Mouse (Mus musculus) kidney, embryonic 16.5 days (tissue): ENCODE results near the gene Was. TPM values are rescaled to one million over a fixed set of nuclear protein-coding genes. Genes with fewer than 3 reads are reported as not detected.
"Not testable (repeated sequence)": the region's sequence is repeated elsewhere in the genome, so short reads cannot be mapped to it uniquely, and the experiment has no call there.

Source experiments
- ATAC-seq: fragments of 200-750 bp; cut with Nextera tagmentation; 2 replicates; pipeline ENCODE4 v1.8.0; 2017; ENCODE audit warnings: moderate TSS enrichment; ENCODE audit not compliant: low FRiP score, low TSS enrichment
- H3K27ac ChIP-seq: fragments of 300-500 bp; sonication (generic); 2 replicates; pipeline ENCODE4 v1.5.1; 2014; ENCODE audit warnings: low read length
- H3K27me3 ChIP-seq: fragments of 300-500 bp; sonication (generic); 2 replicates; pipeline ENCODE4 v1.6.1; 2014; ENCODE audit warnings: low read length, control low read depth, mixed read lengths; ENCODE audit not compliant: insufficient read depth
- H3K36me3 ChIP-seq: fragments of 300-500 bp; sonication (generic); 2 replicates; pipeline ENCODE4 v1.6.1; 2014; ENCODE audit warnings: low read length, control low read depth, mixed read lengths; ENCODE audit not compliant: insufficient read depth
- H3K4me1 ChIP-seq: fragments of 300-500 bp; sonication (generic); 2 replicates; pipeline ENCODE4 v1.6.1; 2014; ENCODE audit warnings: low read length, control low read depth, mixed read lengths; ENCODE audit not compliant: insufficient read depth
- H3K4me2 ChIP-seq: fragments of 300-500 bp; sonication (generic); replicated peaks from 2 replicates; pipeline ENCODE4 v1.6.1; 2014; ENCODE audit warnings: low read depth, low read length
- H3K4me3 ChIP-seq: fragments of 300-500 bp; sonication (generic); 2 replicates; pipeline ENCODE4 v1.5.1; 2014; ENCODE audit warnings: mild to moderate bottlenecking, low read length
- H3K9ac ChIP-seq: fragments of 300-500 bp; sonication (generic); replicated peaks from 2 replicates; pipeline ENCODE4 v1.6.1; 2014; ENCODE audit warnings: low read length
- H3K9me3 ChIP-seq: fragments of 300-500 bp; sonication (generic); 2 replicates; pipeline ENCODE4 v1.6.1; 2016; ENCODE audit warnings: low read length, control low read depth
- WGBS: fragments of 180-500 bp; shearing (Covaris S2); extraction: QIAGEN DNeasy Blood & Tissue Kit; methylation state at CpG from one replicate; pipeline ENCODE4 v1.1.7; 2014; 5-methylcytosine and 5-hydroxymethylcytosine counted together
- polyA plus RNA-seq: library from polyadenylated mRNA; unstranded; fragments of >200 nt; fragmentation: Nextera tagmentation; extraction: Ambion mirVana; gene quantifications from 2 replicates; pipeline ENCODE4 v1.2.1, GENCODE M21; 2015

Was gene
- polyA plus RNA-seq, 1 experiment from 2014 or later = 0.11 TPM

DNA sequence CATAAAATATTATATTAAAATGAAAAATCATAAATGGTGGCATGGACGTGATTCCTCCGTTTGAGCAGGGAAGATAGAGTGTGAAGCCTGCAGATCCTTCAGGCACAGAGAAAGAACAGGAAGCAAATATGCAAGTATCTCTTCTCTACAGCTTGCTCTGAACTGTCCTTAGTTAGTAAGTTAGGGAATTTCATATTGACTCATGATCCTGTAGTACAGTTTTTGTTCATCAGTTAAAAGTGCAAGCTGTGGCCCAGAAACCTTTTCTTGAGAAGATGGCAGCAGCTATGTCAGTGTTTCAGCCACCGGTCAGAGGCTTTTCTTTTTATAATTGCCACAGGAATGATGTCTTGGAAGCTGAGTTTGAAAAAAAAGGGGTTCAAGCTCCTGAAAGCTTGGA, 14.7 kb upstream of the Was start:
- no peaks in the 10 kb centered on the region for H3K27me3 ChIP-seq
- no peak for ATAC-seq
- H3K9ac ChIP-seq = no peak overlapping the region
- H3K4me1 ChIP-seq = no peaks in the 10 kb centered on the region
- no peak overlapping the region for H3K4me3 ChIP-seq
- no peaks in the 10 kb centered on the region for H3K36me3 ChIP-seq
- no peak overlapping the region for H3K27ac ChIP-seq
- no peaks in the 10 kb centered on the region for H3K9me3 ChIP-seq
- no peak overlapping the region for H3K4me2 ChIP-seq
- WGBS = 82% methylated on average over 3 of the region's 3 CpGs

DNA sequence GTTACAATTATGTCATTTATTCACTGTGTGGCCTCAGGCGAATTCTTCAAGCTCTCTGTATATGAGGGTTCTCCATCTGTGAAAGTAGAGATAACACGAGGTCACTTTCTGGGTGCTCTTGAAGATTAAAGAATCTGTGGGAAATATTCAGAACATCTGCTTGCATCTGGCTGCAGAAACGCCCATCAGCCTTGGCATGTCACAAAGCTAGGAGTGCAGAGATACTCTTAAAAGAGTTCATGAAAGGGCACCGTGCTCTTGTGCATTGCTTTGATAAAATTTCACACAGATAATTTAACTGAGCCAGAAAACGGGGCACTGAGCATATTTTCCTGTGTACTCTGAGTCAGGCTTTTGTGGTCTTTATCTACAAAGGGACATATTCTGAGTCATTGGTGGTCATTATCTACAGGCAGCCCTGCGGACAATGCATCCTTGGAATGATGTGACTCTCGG, 11.9 kb upstream of the Was start:
- WGBS = 68% methylated on average over 7 of the region's 7 CpGs

DNA sequence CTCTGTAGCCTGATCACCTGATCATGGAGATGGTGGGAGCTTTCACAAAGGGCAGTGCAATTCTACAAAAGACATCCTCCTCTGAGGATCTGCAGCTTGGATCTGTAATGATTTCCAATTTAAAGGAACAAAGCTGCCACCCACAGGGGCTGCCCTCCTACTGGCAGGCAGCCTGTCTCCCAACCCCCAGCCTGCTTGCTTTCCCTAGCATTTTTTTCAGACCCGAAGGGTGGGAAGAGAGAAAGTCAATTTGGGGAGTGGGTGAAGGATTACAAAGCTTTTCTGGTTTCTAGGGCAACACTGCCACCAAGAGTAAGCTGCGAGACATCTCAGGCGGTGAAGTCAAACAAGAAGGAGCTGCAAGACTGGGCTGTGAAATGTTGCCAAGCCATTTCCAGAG, 10.7 kb upstream of the Was start:
- Histone ChIP-seq H3K9me3 (no peaks in the 10 kb centered on the region), H3K9ac (no peak overlapping the region), H3K4me1 (no peaks in the 10 kb centered on the region), H3K4me3 (no peak overlapping the region), H3K36me3 (no peaks in the 10 kb centered on the region), H3K27me3 (no peaks in the 10 kb centered on the region), H3K4me2 (no peak overlapping the region), H3K27ac (no peak overlapping the region)
- WGBS = 20% methylated on average over 3 of the region's 3 CpGs
- no peak for ATAC-seq

More for the DNA sequence above, 11.9 kb upstream of the Was start:
- no peaks in the 10 kb centered on the region for H3K9me3 ChIP-seq
- no peak for ATAC-seq
- no peaks in the 10 kb centered on the region for H3K27me3 ChIP-seq
- H3K9ac ChIP-seq = no peak overlapping the region
- H3K27ac ChIP-seq = no peak overlapping the region
- H3K4me1 ChIP-seq = no peaks in the 10 kb centered on the region
- no peak overlapping the region for H3K4me2 ChIP-seq
- no peaks in the 10 kb centered on the region for H3K36me3 ChIP-seq
- H3K4me3 ChIP-seq = no peak overlapping the region

DNA sequence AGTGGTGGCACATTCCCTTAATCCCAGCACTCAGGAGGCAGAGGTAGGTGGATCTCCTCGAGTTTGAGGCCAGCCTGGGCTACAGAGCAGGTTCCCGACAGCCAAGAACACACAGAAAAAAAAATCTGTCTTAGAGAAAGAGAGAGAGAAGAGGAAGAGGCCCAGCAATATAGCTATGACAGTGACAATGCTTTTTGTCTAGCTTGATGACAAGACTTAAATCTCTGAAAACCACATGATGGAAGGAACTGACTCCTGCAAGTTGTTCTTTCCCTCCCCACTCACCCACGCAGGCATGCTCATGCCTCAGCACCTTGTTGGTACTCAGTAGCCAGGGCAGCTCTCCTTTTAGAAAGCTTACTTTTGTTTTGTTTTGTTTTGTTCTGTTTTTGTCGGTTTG, 9.1 kb upstream of the Was start:
- WGBS = 70% methylated on average over 4 of the region's 4 CpGs
- Histone ChIP-seq H3K9ac (no peak overlapping the region), H3K4me2 (no peak overlapping the region), H3K4me1 (no peaks in the 10 kb centered on the region), H3K36me3 (no peaks in the 10 kb centered on the region), H3K27ac (no peak overlapping the region), H3K4me3 (no peak overlapping the region), H3K9me3 (no peaks in the 10 kb centered on the region), H3K27me3 (no peaks in the 10 kb centered on the region)
- no peak for ATAC-seq

DNA sequence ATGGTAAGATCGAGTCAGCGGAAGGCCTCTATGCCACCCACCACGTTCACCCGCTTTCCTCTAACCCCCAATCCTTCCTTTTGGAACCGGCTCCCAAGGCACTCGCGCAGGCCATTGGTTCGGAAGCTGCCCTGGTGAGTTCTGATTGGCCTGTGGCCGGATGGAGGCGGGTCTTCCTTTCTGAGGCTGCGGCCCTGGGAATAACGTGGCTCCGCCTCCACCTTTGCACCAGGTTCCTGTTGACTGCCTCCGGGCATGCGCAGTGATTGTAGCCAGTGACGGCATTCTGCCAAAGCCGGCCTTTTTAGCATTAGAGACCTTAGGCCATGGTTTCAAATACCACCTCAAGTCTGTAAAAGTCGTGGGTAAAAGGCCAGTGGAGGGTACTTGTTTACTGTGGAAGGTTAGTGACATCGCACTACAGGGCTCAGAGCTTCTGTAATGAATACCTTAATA, 6.5 kb upstream of the Was start:
- WGBS = 21% methylated on average over 19 of the region's 19 CpGs

DNA sequence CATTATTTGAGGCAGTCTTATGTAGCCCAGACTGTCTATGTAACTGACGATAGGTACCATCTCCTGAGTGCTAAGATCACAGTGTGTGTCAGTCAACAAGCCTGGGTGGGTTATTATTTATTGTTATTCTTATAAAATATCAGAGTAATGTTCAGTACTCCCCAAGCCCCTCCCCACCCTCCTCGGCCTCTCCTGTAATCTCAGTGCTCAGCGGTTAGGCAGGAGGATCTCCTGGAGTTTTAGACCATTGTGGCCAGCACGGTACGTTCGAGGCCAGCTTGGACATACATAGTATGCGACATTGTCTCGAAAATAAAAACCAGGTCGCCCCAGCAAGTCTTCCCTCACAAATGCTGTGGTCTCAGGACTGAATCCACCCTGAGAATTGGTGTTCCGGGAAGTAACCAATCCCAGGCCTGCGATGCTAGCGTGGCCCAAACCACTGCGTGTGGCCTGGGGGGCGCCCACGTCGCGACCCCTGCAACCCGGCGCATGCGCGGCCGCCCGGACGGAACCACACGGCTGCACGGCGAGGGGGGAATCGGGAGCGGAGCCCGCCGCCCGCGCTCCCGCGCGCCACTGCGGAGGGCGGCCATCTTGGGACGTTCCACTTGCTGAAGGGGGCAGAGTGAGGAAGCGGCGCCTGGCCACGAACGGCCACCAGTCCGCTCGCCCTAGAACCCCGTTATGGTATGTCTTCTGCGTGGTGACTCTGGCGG, 5.9 kb upstream of the Was start:
- H3K36me3 ChIP-seq, H3K27ac ChIP-seq, H3K27me3 ChIP-seq, H3K9me3 ChIP-seq, H3K4me1 ChIP-seq: not testable (repeated sequence)
- H3K4me2 ChIP-seq = peak overlapping the region; percentile 49
- WGBS = 36% methylated on average over 14 of the region's 48 CpGs
- ATAC-seq = peak; percentile 93
- peak overlapping the region; percentile 38; the same call in 1 of the 2 replicates for H3K9ac ChIP-seq
- peak overlapping the region; percentile 35 for H3K4me3 ChIP-seq

More for the DNA sequence above, 6.5 kb upstream of the Was start:
- peak overlapping the region; percentile 77 for H3K27ac ChIP-seq
- peak overlapping the region; percentile 29; the same call in 1 of the 2 replicates for H3K9ac ChIP-seq
- H3K27me3 ChIP-seq = no peaks in the 10 kb centered on the region
- peak overlapping the region; percentile 33 for H3K4me3 ChIP-seq
- H3K36me3 ChIP-seq = no peaks in the 10 kb centered on the region
- H3K4me1 ChIP-seq = no peaks in the 10 kb centered on the region
- ATAC-seq = peak; percentile 97
- no peaks in the 10 kb centered on the region for H3K9me3 ChIP-seq
- peak overlapping the region; percentile 51 for H3K4me2 ChIP-seq

DNA sequence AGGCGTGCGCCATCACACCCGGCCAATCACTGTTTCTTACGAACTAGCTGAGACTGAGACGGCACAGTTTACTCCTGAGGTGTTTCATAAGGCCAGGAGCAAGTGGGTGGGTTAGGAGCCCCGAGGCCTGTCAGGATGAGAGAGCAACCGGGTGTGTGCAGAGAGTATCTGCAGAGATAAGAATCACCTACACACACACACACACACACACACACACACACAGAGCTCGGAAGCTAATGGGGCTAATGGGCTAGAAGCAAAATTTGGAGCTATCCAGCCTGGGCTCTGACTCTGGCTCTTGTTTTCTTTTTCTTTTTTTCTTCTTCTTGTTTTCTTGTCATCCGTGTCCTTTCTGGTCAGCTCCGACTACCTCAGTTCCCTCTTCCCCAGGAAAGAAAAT, 5.2 kb upstream of the Was start:
- H3K27ac ChIP-seq = no peak overlapping the region
- H3K4me1 ChIP-seq = no peaks in the 10 kb centered on the region
- H3K4me2 ChIP-seq = peak overlapping the region; percentile 49
- no peak for ATAC-seq
- no peaks in the 10 kb centered on the region for H3K27me3 ChIP-seq
- H3K4me3 ChIP-seq = peak overlapping the region; percentile 35
- H3K9ac ChIP-seq = no peak overlapping the region; the same call in 1 of the 2 replicates
- 80% methylated on average over 10 of the region's 10 CpGs for WGBS
- H3K36me3 ChIP-seq = no peaks in the 10 kb centered on the region
- no peaks in the 10 kb centered on the region for H3K9me3 ChIP-seq

DNA sequence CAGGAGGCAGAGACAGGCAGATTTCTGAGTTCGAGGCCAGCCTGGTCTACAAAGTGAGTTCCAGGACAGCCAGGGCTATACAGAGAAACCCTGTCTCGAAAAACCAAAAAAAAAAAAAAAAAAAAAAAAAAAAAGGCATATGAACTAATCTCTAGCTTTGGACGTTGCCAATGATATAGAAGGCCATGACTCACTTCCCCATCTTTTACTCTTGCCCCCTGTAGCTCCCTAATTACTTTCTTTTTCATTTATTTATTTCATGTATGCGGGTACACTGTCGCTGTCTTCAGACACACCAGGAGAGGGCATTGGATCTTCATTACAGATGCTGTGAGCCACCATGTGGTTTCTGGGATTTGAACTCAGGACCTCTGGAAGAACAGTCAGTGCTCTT, 653 bp upstream of the Was start:
- 73% methylated on average over 4 of the region's 5 CpGs for WGBS
- H3K9ac ChIP-seq, H3K4me2 ChIP-seq, H3K4me3 ChIP-seq, ATAC-seq, H3K27me3 ChIP-seq, H3K36me3 ChIP-seq, H3K9me3 ChIP-seq, H3K27ac ChIP-seq, H3K4me1 ChIP-seq: not testable (repeated sequence)

DNA sequence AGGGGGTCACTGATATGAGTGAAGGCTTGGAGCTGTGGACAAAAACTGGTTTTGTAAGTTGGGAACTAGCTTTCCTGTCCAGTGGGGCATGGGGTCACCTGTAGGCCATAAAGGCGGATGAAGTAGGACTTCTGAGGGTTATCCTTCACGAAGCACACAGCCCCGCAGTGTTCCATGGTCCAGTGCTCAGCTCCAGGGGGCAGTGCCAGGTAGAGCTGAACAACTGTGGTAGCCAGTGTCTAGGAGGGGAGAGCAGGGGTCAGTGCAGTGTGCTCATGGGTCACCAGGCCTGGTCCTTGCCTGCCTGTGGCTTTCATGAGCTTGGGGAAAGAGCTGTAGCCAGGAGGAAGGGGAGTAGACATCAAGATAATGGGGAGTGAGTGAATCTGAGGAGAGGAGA, 552 bp downstream of the Was start:
- Histone ChIP-seq H3K4me3 (no peak overlapping the region), H3K4me2 (no peak overlapping the region), H3K9me3 (no peaks in the 10 kb centered on the region), H3K4me1 (no peaks in the 10 kb centered on the region), H3K36me3 (no peaks in the 10 kb centered on the region), H3K9ac (no peak overlapping the region), H3K27me3 (no peaks in the 10 kb centered on the region), H3K27ac (0 out of 2 replicates have a peak overlapping the region, but pooled peaks have one; percentile 38)
- WGBS = 66% methylated on average over 3 of the region's 3 CpGs
- ATAC-seq = peak; percentile 74

DNA sequence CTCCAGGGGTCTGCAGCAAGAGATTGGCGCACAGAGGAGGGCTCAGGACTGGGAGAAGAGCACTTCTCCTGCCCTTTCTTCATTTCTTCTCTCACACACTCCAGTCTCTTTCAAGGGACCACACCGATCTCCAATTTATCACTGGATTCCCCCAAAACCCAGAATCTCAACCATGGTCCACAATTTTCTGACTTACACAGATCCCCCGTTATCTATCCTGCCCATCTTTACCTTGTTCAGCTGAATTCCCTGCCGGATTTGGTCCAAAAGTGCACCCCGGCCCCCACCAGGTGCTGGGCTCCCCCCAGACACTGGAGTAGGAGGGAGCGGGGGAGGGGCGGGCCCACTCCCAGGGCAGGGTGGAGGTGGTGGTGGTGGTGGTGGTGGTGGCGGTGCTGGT, 4.7 kb downstream of the Was start:
- WGBS = 76% methylated on average over 8 of the region's 8 CpGs
- H3K4me2 ChIP-seq = no peak overlapping the region
- no peak overlapping the region for H3K9ac ChIP-seq
- H3K36me3 ChIP-seq = no peaks in the 10 kb centered on the region
- H3K4me3 ChIP-seq = no peak overlapping the region
- H3K27ac ChIP-seq = no peak overlapping the region
- ATAC-seq = no peak
- no peaks in the 10 kb centered on the region for H3K4me1 ChIP-seq
- H3K9me3 ChIP-seq = no peaks in the 10 kb centered on the region
- no peaks in the 10 kb centered on the region for H3K27me3 ChIP-seq
